Mouse (Mus musculus): Measurements from ENCODE around the gene Vmn1r23. TPM values are rescaled to one million over a fixed set of nuclear protein-coding genes. Genes with fewer than 3 reads are reported as not detected.

The Vmn1r23 gene
- polyA plus RNA-seq (2021; fragmentation: Nextera tagmentation), result not detected in 2 replicates
- long read RNA-seq, experiment 1, result 0 reads
- long read RNA-seq, experiment 2, result 0 reads

GRCm38 (mm10) chr6:57926738-57927137, at the start of gene Vmn1r23:
TSS of gene Vmn1r23 (minus strand) at chr6:57926838.

GRCm38 (mm10) chr6:57961403-57961802, 34.8 kb upstream of the Vmn1r23 start, which contains the start of gene Vmn1r24:
TSS of gene Vmn1r24 (minus strand) at chr6:57961503.

GRCm38 (mm10) chr6:57907928-57908327, 18.7 kb downstream of the Vmn1r23 start, which contains the start of gene Vmn1r22:
TSS of gene Vmn1r22 (minus strand) at chr6:57908028.

Other genes with a start within 250 kb of the Vmn1r23 start
- gene Pyurf, start 234.8 kb downstream of the Vmn1r23 start, polyA plus RNA-seq (2021; fragmentation: Nextera tagmentation), result 11.2 and 12.1 TPM in 2 replicates
- gene Lancl2, start 224.3 kb downstream of the Vmn1r23 start, polyA plus RNA-seq (2021; fragmentation: Nextera tagmentation), result 34.1 and 34.4 TPM in 2 replicates
- gene Vopp1, start 101.7 kb downstream of the Vmn1r23 start, polyA plus RNA-seq (2021; fragmentation: Nextera tagmentation), result 34.6 and 37.1 TPM in 2 replicates
- not detected in 2 replicates for gene Vmn1r21, start 76.5 kb downstream of the Vmn1r23 start, polyA plus RNA-seq (2021; fragmentation: Nextera tagmentation)
- gene Vmn1r22, start 18.8 kb downstream of the Vmn1r23 start, polyA plus RNA-seq (2021; fragmentation: Nextera tagmentation), result not detected in 2 replicates
- gene Vmn1r24, start 34.7 kb upstream of the Vmn1r23 start, polyA plus RNA-seq (2021; fragmentation: Nextera tagmentation), result not detected in 2 replicates
- gene Vmn1r25, start 54.0 kb upstream of the Vmn1r23 start, polyA plus RNA-seq (2021; fragmentation: Nextera tagmentation), result not detected in 2 replicates
- gene Vmn1r26, start 88.3 kb upstream of the Vmn1r23 start, polyA plus RNA-seq (2021; fragmentation: Nextera tagmentation), result not detected in 2 replicates

Data from layer of hippocampus, adult 6 months (tissue).